Mouse (Mus musculus) ES-Bruce4 (cell line): Measurements from ENCODE around the gene Phlda2. TPM values are rescaled to one million over a fixed set of nuclear protein-coding genes. Genes with fewer than 3 reads are reported as not detected.
A peak's percentile ranks its signal among the peaks of the same experiment; 100 is the strongest.

Experiments
- H3K27ac ChIP-seq: 2 replicates; pipeline ENCODE4 v1.5.1; 2012; ENCODE audit warnings: low read length, inconsistent platforms; ENCODE audit not compliant: insufficient read depth
- H3K27me3 ChIP-seq: 2 replicates; pipeline ENCODE4 v1.6.1; 2012; ENCODE audit warnings: mild to moderate bottlenecking, low read length, inconsistent platforms; ENCODE audit not compliant: control insufficient read depth, poor library complexity, insufficient read depth, severe bottlenecking
- H3K36me3 ChIP-seq: 2 replicates; pipeline ENCODE4 v1.6.1; 2012; ENCODE audit warnings: inconsistent platforms, mild to moderate bottlenecking, low read length, moderate library complexity; ENCODE audit not compliant: control insufficient read depth, poor library complexity, insufficient read depth, severe bottlenecking
- H3K4me1 ChIP-seq: one replicate; pipeline ENCODE4 v1.8.1; 2011; ENCODE audit warnings: low read length; ENCODE audit not compliant: control insufficient read depth, insufficient read depth
- H3K4me3 ChIP-seq: 2 replicates; pipeline ENCODE4 v1.5.1; 2011; ENCODE audit warnings: low read depth, mild to moderate bottlenecking, low read length
- H3K9ac ChIP-seq: 2 replicates; pipeline ENCODE4 v1.6.1; 2012; ENCODE audit warnings: low read depth, mild to moderate bottlenecking, inconsistent platforms; ENCODE audit not compliant: poor library complexity, severe bottlenecking
- H3K9me3 ChIP-seq: replicated peaks from 2 replicates; pipeline ENCODE4 v1.6.1; 2012; ENCODE audit warnings: mild to moderate bottlenecking, low read length, inconsistent platforms; ENCODE audit not compliant: control insufficient read depth, poor library complexity, insufficient read depth, severe bottlenecking
- CTCF ChIP-seq: IDR thresholded peaks from one replicate; pipeline ENCODE4 v1.8.1; 2011; ENCODE audit warnings: low read depth, low read length
- EP300 ChIP-seq: IDR thresholded peaks from 2 replicates; pipeline ENCODE4 v1.6.1; 2011; ENCODE audit warnings: low read depth, low read length; ENCODE audit not compliant: insufficient read depth
- POLR2A ChIP-seq: IDR thresholded peaks from one replicate; pipeline ENCODE4 v1.8.1; 2011; ENCODE audit warnings: low read length; ENCODE audit not compliant: insufficient read depth
- polyA plus RNA-seq: library from polyadenylated mRNA; stranded (reverse); fragments of >200 nt; gene quantifications from 2 replicates; pipeline ENCODE4 v1.2.4, GENCODE M21; 2011; ENCODE audit warnings: low read depth; ENCODE audit not compliant: missing spikeins, insufficient read depth, insufficient read length

The Phlda2 gene
- polyA plus RNA-seq, 1 experiment, result 44.9 TPM

GRCm38 (mm10) chr7:143481806-143482387, 21.1 kb downstream of the Phlda2 start:
- Histone ChIP-seq H3K4me3 (no peak overlapping the region), H3K9me3 (no peaks in the 10 kb centered on the region), H3K27ac (no peak overlapping the region), H3K4me1 (peaks cover 4% of the 10 kb centered on the region), H3K27me3 (no peaks in the 10 kb centered on the region), H3K9ac (no peak overlapping the region), H3K36me3 (no peaks in the 10 kb centered on the region)
- no peak for TF ChIP-seq CTCF
- TF ChIP-seq POLR2A, result no peak
- no peak for TF ChIP-seq EP300

DNA sequence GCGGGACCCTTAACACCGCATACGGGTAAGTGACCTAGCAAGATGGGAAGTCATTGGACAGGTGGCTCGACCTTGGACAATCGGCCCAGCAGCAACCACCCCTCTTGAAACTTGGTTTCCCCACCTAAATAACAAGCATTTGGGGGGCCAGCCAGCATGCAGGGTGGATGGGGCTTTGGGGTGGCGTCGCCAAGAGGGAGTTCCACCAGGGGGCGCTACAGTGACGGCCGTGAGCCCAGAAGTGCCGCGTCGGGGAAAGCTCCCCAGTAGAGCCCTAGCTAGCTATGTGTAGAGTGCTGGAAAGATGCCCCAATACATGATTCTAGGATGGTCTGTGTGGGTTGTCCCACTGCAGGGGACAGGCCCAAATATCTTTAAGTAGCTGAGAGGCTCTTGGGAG, 22.5 kb downstream of the Phlda2 start:
- no peak for TF ChIP-seq EP300
- TF ChIP-seq CTCF, result peak; percentile 81
- no peak overlapping the region for H3K27ac ChIP-seq
- no peaks in the 10 kb centered on the region for H3K9me3 ChIP-seq
- H3K4me1 ChIP-seq, result peaks cover 4% of the 10 kb centered on the region
- H3K9ac ChIP-seq, result peak overlapping the region; percentile 15; the same call in 1 of the 2 replicates
- no peaks in the 10 kb centered on the region for H3K36me3 ChIP-seq
- peak overlapping the region; percentile 49 for H3K4me3 ChIP-seq
- no peaks in the 10 kb centered on the region for H3K27me3 ChIP-seq

DNA sequence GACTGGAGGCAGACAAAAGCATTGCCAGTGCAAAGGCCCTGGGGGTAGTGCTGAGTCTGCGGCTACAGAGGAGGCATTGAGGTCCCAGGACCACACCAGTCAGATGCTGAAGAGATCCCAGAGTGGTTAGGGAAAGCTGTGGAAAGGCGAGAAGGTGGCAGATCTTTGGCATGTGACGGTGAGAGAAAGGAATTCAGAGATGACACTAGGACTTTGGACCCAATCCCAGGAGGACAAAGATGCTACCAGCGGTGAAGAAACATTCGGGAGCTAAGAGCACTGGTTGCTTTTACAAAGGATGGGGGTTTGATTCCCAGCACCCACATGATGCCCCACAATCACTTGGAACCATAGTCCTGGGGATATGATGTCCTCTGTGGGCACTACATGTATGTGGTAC, 25.1 kb downstream of the Phlda2 start:
- no peak overlapping the region for H3K4me3 ChIP-seq
- H3K9ac ChIP-seq, result no peak overlapping the region
- no peaks in the 10 kb centered on the region for H3K9me3 ChIP-seq
- no peak for TF ChIP-seq POLR2A
- no peak for TF ChIP-seq EP300
- no peak for TF ChIP-seq CTCF
- H3K27me3 ChIP-seq, result no peaks in the 10 kb centered on the region
- no peaks in the 10 kb centered on the region for H3K36me3 ChIP-seq
- peaks cover 2% of the 10 kb centered on the region for H3K4me1 ChIP-seq
- no peak overlapping the region for H3K27ac ChIP-seq

DNA sequence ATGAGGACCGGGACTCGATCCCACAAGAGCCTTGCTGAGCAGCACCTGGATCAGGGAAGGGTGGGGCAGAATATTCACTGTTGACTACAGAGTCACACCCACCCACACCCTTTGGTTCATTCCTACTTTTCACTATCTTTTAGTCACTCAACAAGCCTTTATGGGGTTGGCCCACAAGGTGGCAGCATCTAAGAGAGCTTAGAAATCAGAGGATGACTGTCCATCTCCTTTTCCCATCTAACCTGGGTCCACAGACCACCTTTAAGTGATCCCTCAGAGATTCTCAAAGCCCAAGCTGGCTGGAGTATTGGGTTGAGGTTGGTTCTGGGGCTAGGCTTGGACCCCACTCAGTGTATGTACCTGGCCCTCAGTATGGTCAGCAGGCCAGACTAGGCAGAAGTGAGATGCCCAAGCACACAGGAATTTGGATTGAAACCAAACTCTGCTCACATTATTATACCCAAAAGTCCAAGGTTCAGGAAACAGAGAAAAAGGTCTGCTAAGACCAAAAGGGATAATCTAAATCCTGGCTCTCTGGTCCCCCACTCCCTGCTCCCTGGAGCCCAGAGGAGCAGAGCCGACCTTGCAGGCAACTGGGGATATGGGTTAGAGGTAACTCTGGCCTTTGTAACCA, 26.1 kb downstream of the Phlda2 start:
- Histone ChIP-seq H3K9ac (no peak overlapping the region), H3K36me3 (no peaks in the 10 kb centered on the region), H3K27ac (no peak overlapping the region), H3K4me1 (no peaks in the 10 kb centered on the region), H3K27me3 (no peaks in the 10 kb centered on the region), H3K9me3 (no peaks in the 10 kb centered on the region), H3K4me3 (no peak overlapping the region)
- TF ChIP-seq CTCF (no peak), EP300 (no peak)

GRCm38 (mm10) chr7:143475876-143476275, 27.1 kb downstream of the Phlda2 start:
- no peak overlapping the region for H3K4me3 ChIP-seq
- H3K36me3 ChIP-seq, result no peaks in the 10 kb centered on the region
- H3K9me3 ChIP-seq, result no peaks in the 10 kb centered on the region
- H3K4me1 ChIP-seq, result no peaks in the 10 kb centered on the region
- H3K27ac ChIP-seq, result no peak overlapping the region
- no peaks in the 10 kb centered on the region for H3K27me3 ChIP-seq
- TF ChIP-seq CTCF, result no peak
- TF ChIP-seq EP300, result no peak
- TF ChIP-seq POLR2A, result no peak
- no peak overlapping the region for H3K9ac ChIP-seq

GRCm38 (mm10) chr7:143474811-143475210, 28.1 kb downstream of the Phlda2 start:
- no peaks in the 10 kb centered on the region for H3K9me3 ChIP-seq
- H3K4me3 ChIP-seq, result peak overlapping the region; percentile 52; the same call in 1 of the 2 replicates
- no peak overlapping the region for H3K27ac ChIP-seq
- TF ChIP-seq EP300 (no peak), POLR2A (no peak), CTCF (no peak)
- no peaks in the 10 kb centered on the region for H3K36me3 ChIP-seq
- no peaks in the 10 kb centered on the region for H3K4me1 ChIP-seq
- H3K27me3 ChIP-seq, result no peaks in the 10 kb centered on the region
- H3K9ac ChIP-seq, result no peak overlapping the region
